Mouse (Mus musculus): ENCODE data around the gene Exosc7.

- TF ChIP-seq POLR2A (IDR thresholded peaks at IDR 0.05; ENCODE audit: control insufficient read depth, extremely low read depth, insufficient read depth, low read length, poor library complexity) (no peak), CTCF (IDR thresholded peaks at IDR 0.05; ENCODE audit: borderline replicate concordance, control insufficient read depth, extremely low read depth, insufficient read depth, low read length, poor library complexity) (no peak)
Observed at GRCm38 (mm10) chr9:123123017-123123416, 10.0 kb downstream of the Exosc7 start.

All from thymus, adult 2 months (tissue).